Mouse (Mus musculus) left cerebral cortex, postnatal 14 days (tissue): ENCODE data around the gene Mark3. TPM values are rescaled to one million over a fixed set of nuclear protein-coding genes. Genes with fewer than 3 reads are reported as not detected.

Experiments
- DNase-seq, 2 experiments: peaks; one replicate each; pipeline ENCODE4 v3.0.0; 2021 to 2022; ENCODE audit warnings: low spot score in 2 of 2, mixed read lengths in 1 of 2
- intact Hi-C: fragments of 180-260 bp; cut with DNase I; formaldehyde crosslinking; loops from one replicate; pipeline ENCODE4 v1.15.1; 2025
- long read RNA-seq, 2 experiments: library from polyadenylated mRNA; stranded (forward); transcript quantifications; one replicate each; pipeline ENCODE4 v2.0.0; 2021
- total RNA-seq, 2 experiments: library from RNA; stranded (reverse); gene quantifications; 2 replicates each; pipeline ENCODE4 v1.2.3; 2021

Mark3 gene
- 100 to 1,000 TPM; 122 to 125 TPM for total RNA-seq
- long read RNA-seq, experiment 1, transcript Mark3-208 (18 exons, 2,394 nt), result minor isoform, 33 of 171 reads
- long read RNA-seq, experiment 1, transcript Mark3-206 (18 exons, 2,807 nt), result minor isoform, 32 of 171 reads
- long read RNA-seq, experiment 1, transcript Mark3-202 (17 exons, 3,365 nt), result major isoform, 58 of 171 reads
- long read RNA-seq, experiment 1, partial matches to known transcripts, result 13 of 171 reads
- long read RNA-seq, experiment 1, other reads (novel, unspliced or antisense), result 35 of 171 reads
- long read RNA-seq, experiment 2, full-length matches to known transcripts, result 107 of 145 reads
- long read RNA-seq, experiment 2, partial matches to known transcripts, result 12 of 145 reads
- long read RNA-seq, experiment 2, other reads (novel, unspliced or antisense), result 26 of 145 reads

DNA sequence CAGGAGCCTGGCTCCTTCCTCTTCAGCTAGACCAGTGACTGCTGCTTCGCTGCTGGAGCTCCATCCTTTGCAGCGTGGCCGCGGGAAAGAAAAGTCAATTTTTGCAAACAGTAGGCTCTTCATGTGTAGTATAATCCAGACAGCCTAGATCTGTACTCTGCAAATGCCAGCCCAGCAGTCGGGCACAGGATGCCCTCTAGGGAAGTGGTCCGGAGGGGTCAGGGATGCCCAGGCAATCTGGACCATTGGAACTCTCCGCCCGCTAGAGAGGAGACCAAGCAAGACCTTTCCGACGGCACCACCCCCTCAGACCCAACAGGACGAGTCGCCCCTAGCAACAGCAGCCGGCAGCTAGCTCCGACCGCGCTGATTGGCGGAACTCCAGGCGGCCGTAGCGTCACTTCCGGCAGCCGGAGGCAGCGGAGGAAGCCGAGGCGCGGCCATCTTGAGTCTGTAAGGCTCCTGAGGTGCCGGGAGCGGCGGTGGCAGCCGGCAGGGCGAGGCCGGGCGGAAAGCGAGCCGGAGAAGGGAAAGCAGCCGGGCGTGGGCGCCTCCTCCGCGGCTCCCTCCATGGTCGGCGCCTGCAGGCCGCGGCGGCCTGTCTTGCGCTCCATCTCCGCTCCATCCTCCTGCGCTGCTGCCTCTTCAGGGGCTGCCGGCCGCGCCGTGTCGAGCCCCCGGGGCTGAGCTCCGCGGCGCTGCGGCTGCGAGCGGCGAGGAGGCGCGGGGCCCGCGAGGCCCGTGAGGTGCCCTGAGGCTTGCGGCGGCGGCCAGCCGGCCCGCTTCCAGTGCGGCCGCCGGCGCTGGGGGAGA is at the start of gene Mark3:
Gene Mark3 (plus strand): TSS at position 450 of the 813 bp plus-strand sequence.
- intact Hi-C loops, result loop anchor here (2.0 kb wide), 1 partner anchor 35 kb away; the partner anchor contains the start of gene Eif5
- DNase-seq, result peak; percentile 96 to 98

DNA sequence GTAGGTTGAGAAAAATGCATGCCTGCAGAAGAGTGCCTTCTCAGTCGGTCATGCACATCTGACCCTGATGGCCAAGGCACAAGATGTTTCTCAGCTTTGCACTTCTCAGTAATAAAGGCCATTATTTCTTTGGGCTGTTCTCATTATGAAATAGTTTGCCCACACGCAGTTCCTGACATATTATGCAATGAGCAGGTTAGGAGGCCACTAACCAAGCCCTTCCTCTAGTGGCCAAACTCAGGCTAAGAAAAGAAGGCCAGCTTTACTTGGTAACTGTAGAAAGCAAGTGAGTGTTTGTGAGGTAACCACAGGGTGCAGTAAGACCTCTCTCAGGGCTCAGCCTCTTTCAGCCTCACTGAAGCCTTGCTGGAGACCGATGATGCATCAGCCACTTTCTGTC is 49.4 kb upstream of the Mark3 start:
- DNase-seq, result no peak
- intact Hi-C loops, result no loop called here

GRCm38 (mm10) chr12:111527643-111528281 is 46.6 kb upstream of the Mark3 start:
- DNase-seq, result peak; percentile 58 to 74
- intact Hi-C loops, result no loop called here

GRCm38 (mm10) chr12:111529192-111529591 is 45.1 kb upstream of the Mark3 start:
- intact Hi-C loops, result no loop called here
- DNase-seq, result no peak

- intact Hi-C loops, result no loop called here
- peak in 1 of 2 experiments; percentile 45 for DNase-seq
Measured at GRCm38 (mm10) chr12:111533096-111533794, 41.1 kb upstream of the Mark3 start.

GRCm38 (mm10) chr12:111535281-111535680 is 39.0 kb upstream of the Mark3 start:
- no peak for DNase-seq
- intact Hi-C loops, result loop anchor here (5.0 kb wide), 1 partner anchor 112 kb away; no protein-coding TSS in a partner anchor

DNA sequence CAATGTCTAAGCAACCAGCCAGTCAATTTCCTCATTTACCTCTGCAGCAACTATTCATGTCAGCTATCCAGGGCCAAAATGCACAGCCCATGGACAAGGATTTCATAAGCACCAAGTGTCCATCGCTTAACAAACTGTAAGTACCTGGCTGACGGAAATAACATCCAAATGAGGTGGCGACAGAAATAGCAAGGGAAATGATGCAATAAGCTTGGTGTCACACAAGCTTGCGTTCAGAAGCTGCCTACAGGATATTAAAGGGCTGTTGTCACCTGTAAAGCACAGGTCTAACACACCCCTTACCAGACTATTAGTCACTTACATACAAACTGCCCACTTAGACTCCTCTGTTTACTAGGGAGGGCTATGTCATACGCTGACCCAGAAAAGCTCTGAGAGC is 38.6 kb upstream of the Mark3 start:
- DNase-seq, result no peak
- intact Hi-C loops, result loop anchor here (5.0 kb wide), 1 partner anchor 112 kb away; no protein-coding TSS in a partner anchor

- DNase-seq, result no peak
- intact Hi-C loops, result loop anchor here (5.0 kb wide), 1 partner anchor 111 kb away; no protein-coding TSS in a partner anchor
Measured at GRCm38 (mm10) chr12:111536746-111537145, 37.6 kb upstream of the Mark3 start.

DNA sequence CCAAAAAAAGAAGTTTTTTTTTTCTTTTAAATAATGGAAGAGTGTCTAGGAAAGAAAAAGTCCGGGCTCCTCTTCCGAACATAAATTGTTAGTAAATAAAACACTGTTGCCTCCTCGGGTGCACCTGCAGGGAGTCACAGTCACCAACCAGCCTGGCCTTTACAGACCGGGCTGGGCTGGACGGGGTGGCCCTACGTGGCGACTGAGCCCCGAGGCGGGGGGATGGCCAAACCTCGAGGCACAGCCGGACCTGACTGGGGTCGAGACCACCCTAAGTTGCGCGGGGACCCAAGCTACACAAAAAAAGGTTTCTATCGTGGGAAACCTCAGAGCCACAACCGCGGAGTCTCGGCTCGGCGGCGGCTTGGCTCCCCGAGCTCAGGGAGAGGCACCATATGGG is 37.0 kb upstream of the Mark3 start:
- intact Hi-C loops, result loop anchor here (5.0 kb wide), 1 partner anchor 110 kb away; no protein-coding TSS in a partner anchor
- DNase-seq, result no peak

DNA sequence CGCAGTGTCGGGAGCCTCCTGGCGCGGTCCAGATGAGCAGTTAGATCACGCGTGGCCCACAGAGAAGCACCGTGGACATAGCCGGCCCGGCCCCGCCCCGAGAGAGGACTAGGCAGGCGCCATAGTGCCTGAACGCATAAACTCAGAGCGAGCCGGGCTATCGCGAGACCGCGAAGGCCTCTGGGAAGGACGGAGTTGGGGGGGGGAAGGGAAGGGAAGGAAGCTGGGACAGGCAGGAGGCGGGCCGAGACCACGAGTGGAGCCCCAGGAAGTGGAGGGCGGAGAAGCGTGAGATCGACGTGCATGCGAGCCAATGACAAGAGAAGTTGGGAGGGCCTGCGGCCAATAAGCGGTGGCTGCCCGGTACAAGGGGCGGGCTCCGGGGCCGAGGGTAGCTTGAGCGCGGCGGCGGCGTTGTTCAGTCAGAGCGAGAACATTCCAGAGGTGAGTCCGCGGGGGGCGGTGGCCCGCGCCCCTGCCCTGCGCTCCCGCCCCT is 36.5 kb upstream of the Mark3 start, which contains the start of gene Eif5:
Gene Eif5 (plus strand): TSS at position 221 of the 496 bp plus-strand sequence.
- intact Hi-C loops, result loop anchor here (2.0 to 5.0 kb wide), 2 partner anchors 37 to 109 kb away; partner anchors contain the start of gene Mark3
- peak; percentile 99 for DNase-seq

- intact Hi-C loops, result loop anchor here (2.0 to 5.0 kb wide), 2 partner anchors 36 to 109 kb away; partner anchors contain the start of gene Mark3
- peak; percentile 71 to 77 for DNase-seq
Measured at GRCm38 (mm10) chr12:111538292-111539040, 35.9 kb upstream of the Mark3 start.

- intact Hi-C loops, result loop anchor here (2.0 to 5.0 kb wide), 2 partner anchors 36 to 108 kb away; partner anchors contain the start of gene Mark3
- DNase-seq, result peak in 1 of 2 experiments; percentile 22
Measured at GRCm38 (mm10) chr12:111539041-111539345, 35.3 kb upstream of the Mark3 start.

DNA sequence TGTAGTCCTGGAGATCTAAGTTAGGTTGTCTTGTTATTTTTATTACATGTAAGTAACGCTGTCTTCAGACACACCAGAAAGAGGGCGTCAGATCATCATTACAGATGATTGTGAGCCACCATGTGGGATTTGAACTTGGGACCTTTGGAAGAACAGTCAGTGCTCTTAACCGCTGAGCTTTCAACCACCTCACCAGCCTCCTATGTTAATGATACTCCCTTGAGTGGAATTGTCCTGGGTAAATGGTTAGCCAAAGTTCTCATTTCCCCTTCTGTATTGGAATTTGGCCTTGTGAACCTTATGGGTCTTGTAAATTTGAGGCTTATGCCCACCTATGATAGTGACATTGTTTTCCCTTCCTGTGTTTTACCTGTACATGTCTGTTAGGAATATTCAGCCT is 27.3 kb upstream of the Mark3 start:
- no peak for DNase-seq
- intact Hi-C loops, result loop anchor here (5.0 kb wide), 1 partner anchor 85 kb away; no protein-coding TSS in a partner anchor

DNA sequence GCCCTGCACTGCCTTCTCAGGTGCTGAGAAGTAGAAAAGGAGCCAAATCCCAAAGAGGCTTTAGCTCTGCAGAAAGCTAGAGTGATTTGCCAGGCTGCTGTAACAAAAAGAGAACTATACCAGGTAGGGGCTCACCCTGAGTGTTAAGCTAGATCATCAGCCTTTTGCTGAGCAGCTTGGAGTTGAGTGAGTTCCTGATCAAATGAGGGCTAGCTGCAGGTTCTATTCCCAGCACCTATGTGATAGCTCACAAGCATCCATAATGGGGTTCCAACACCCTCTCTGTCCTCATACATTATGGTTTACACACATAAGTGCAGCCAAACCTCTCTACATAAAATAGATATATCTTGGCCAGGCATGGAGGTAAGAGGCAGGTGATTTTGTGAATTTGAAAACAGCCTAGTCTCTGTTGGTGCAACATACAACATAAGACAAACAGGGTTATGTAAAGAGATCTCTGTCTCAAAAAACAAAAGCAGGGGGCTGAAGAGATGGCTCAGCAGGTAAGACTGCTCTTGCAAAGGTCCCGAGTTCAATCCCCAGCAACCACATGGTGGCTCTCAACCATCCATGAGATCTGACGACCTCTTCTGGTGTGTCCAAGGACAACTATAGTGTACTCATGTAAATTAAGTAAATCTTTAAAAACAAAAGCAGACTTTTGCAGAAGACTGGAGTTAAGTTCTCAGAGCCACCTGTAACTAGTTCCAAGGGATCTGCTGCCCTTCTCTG is 25.6 kb upstream of the Mark3 start:
- DNase-seq, result no peak
- intact Hi-C loops, result loop anchor here (5.0 kb wide), 1 partner anchor 84 kb away; no protein-coding TSS in a partner anchor

DNA sequence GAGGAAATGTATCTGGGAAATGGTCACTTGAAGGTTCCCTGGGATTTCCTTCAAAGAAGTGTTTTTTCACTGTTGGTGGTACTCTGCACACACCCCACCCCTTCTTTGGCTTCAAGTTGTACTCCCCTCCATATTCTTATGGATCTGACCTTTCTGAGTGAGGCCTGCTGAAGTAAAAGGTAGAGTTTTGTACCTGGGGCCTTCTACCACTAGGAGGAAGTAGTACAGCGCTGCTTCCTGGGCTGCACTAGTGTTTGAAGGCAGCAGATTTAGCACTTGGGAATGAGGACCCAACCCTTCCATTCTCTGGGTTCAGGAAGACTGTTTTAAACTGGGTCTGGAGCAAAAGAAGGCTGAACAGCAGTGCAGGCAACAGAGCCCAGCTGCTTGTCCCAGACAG is 23.6 kb upstream of the Mark3 start:
- intact Hi-C loops, result no loop called here
- no peak for DNase-seq

DNA sequence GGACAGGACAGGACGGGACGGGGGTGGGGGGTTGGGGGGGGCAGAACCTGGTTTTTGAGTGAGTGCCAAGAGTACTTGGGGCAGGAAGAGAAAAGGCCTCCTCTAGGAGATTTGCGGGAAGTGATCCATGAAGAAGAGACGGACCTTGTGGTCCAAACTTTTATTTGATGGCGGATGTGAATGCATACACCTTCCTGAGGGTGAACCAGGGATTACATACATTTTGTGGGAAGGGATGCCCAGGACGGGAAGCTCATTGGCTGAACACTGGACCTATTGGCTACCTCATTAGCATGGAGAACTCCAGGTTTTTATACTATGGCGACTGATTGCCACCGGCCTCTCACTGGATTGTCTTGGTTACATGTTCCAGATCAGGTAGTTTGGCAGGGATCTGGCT is 22.0 kb upstream of the Mark3 start:
- intact Hi-C loops, result no loop called here
- DNase-seq, result no peak

DNA sequence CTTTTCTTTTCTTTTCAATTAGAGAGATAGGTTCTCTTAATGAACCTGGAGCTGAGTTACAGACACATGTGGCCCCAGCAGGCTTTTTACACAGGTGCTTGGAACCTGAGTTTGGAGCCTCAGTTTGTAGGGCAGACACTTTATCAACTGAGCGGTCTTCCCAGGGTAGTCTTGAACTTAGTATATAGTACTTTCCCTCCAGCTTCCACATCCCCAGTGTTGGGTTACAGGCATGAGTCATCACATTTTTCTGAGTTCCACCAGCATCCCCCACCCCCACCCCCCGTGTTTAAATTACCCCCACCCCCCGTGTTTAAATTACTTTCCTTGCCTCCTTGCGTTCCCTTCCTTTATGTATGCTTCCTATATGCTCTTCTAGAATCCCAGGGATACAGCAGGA is 19.0 kb upstream of the Mark3 start:
- intact Hi-C loops, result no loop called here

More for the DNA sequence above, 19.0 kb upstream of the Mark3 start:
- no peak for DNase-seq
